Comparison of ENCODE assay signal across 23 mouse cellular contexts in genomic region chr8:126551871-126552270, GRCm38 (mm10). TPM values are rescaled to one million over a fixed set of nuclear protein-coding genes. Genes with fewer than 3 reads are reported as not detected.
DNase-seq lines count a peak whose midpoint lies in the region; TF ChIP-seq lines count a peak whose summit lies in the region.
"Had no signal": no experiment of that assay in that cellular context is flagged by ENCODE, and none has a peak within 500 bp of the region (broad histone marks: within the 10 kb centered on the region; RNA-seq: fewer than 3 reads in every experiment).

No protein-coding gene starts in this region.

- no peaks in the 10 kb centered on the region for H3K27me3 ChIP-seq in heart, adult 2 months (ENCODE audit: control insufficient read depth, insufficient read depth, low read length)
- no peaks in the 10 kb centered on the region for H3K27me3 ChIP-seq in myocyte (ENCODE audit: control insufficient read depth, insufficient read depth, insufficient read length)
- H3K27me3 ChIP-seq: embryonic facial prominence, embryonic 13.5 days; embryonic facial prominence, embryonic 15.5 days; forebrain, embryonic 12.5 days; Patski had no signal

- in situ Hi-C loops in ES-E14 (cut with MboI; ENCODE audit: low sequenced_read_pairs in 2 of 2, unreplicated experiment in 2 of 2) = no loop called here

- H3K27ac ChIP-seq in gastrocnemius, adult 2 months = peak overlapping the region; percentile 83
- H3K27ac ChIP-seq in heart, adult 2 months = peak overlapping the region; percentile 81; the same call in 1 of the 2 replicates
- H3K27ac ChIP-seq in ES-E14 (ENCODE audit: insufficient read depth, low read depth, low read length, poor library complexity, severe bottlenecking) = 0 out of 2 replicates have a peak overlapping the region, but pooled peaks have one; percentile 9
- H3K27ac ChIP-seq: embryonic facial prominence, embryonic 13.5 days; embryonic facial prominence, embryonic 15.5 days; forebrain, embryonic 10.5 days; forebrain, embryonic 12.5 days had no signal

- TF ChIP-seq POLR2A in heart, adult 2 months (IDR thresholded peaks at IDR 0.05; ENCODE audit: insufficient read depth, low read depth, low read length) = no peak
- TF ChIP-seq POLR2A in myocyte (IDR thresholded peaks at IDR 0.05; ENCODE audit: insufficient read length, low read depth) = no peak

- intact Hi-C loops in gastrocnemius, adult 2 months (cut with DNase I) = no loop called here
- intact Hi-C loops in heart, adult 2 months (cut with DNase I) = loop anchor here (2.0 kb wide), 1 partner anchor 13 kb away; no protein-coding TSS in a partner anchor
- intact Hi-C loops in heart, postnatal 36 days (cut with DNase I) = no loop called here

- H3K9me3 ChIP-seq in ES-E14 (ENCODE audit: control insufficient read depth, insufficient read depth, low read depth, low read length) = no peaks in the 10 kb centered on the region
- H3K9me3 ChIP-seq: embryonic facial prominence, embryonic 13.5 days; embryonic facial prominence, embryonic 15.5 days; forebrain, embryonic 10.5 days; forebrain, embryonic 12.5 days; G1E had no signal

- H3K4me2 ChIP-seq in myocyte (ENCODE audit: low read depth) = peak overlapping the region; percentile 70
- H3K4me2 ChIP-seq: embryonic facial prominence, embryonic 13.5 days; embryonic facial prominence, embryonic 15.5 days; forebrain, embryonic 12.5 days had no signal

- H3K4me1 ChIP-seq in heart, adult 2 months (ENCODE audit: control insufficient read depth, insufficient read depth, low read length) = peaks cover 18% of the 10 kb centered on the region
- H3K4me1 ChIP-seq in ES-E14 (ENCODE audit: control insufficient read depth in 2 of 2, insufficient read depth in 2 of 2, low read length in 2 of 2, poor library complexity in 1 of 2) = peaks cover 4 to 16% of the 10 kb centered on the region in 2 experiments; a peak in 2 of 4 replicates
- H3K4me1 ChIP-seq: embryonic facial prominence, embryonic 13.5 days; forebrain, embryonic 10.5 days; forebrain, embryonic 12.5 days had no signal

- no peak overlapping the region for H3K4me3 ChIP-seq in gastrocnemius, adult 2 months
- no peak overlapping the region for H3K4me3 ChIP-seq in heart, adult 2 months
- H3K4me3 ChIP-seq in ES-E14 (ENCODE audit: insufficient read depth in 1 of 2, low read depth in 1 of 2, low read length in 2 of 2, poor library complexity in 1 of 2, severe bottlenecking in 1 of 2) = no peak overlapping the region
- H3K4me3 ChIP-seq in myocyte = no peak overlapping the region
- H3K4me3 ChIP-seq: embryonic facial prominence, embryonic 13.5 days; embryonic facial prominence, embryonic 15.5 days; erythroblast, embryonic 14.5 days; forebrain, embryonic 10.5 days; forebrain, embryonic 12.5 days had no signal

- 88% methylated on average over 4 of the region's 4 CpGs for WGBS in heart, adult 2 months

- no peak for TF ChIP-seq CTCF in gastrocnemius, adult 2 months (IDR thresholded peaks at IDR 0.05)
- no peak for TF ChIP-seq CTCF in heart, adult 2 months (IDR thresholded peaks at IDR 0.05)

- TF ChIP-seq EP300 in heart, adult 2 months (IDR thresholded peaks at IDR 0.05; ENCODE audit: insufficient read depth, low read depth, low read length) = no peak

- DNase-seq in gastrocnemius, adult 2 months = no peak
- no peak for DNase-seq in gastrocnemius, adult 18-20 months (ENCODE audit: low spot score)
- no peak for DNase-seq in heart, adult 2 months
- no peak for DNase-seq in heart, postnatal 36 days
- DNase-seq in ES-E14 (ENCODE audit: low read depth, low spot score) = no peak
- no peak for DNase-seq in T-cell, adult 2 months (ENCODE audit: low spot score)
- DNase-seq: adrenal gland, adult 8-10 months; adrenal gland, postnatal 25 days; cerebellum, adult 11 months; cerebellum, adult 18-20 months; cerebellum, adult 8-10 months; cerebellum, adult 9-11 months; cerebellum, postnatal 14 days; cerebellum, postnatal 36 days; embryo, embryonic 11 days had no signal

- H3K9ac ChIP-seq in heart, adult 2 months (ENCODE audit: low read depth, low read length) = no peak overlapping the region
- no peak overlapping the region for H3K9ac ChIP-seq in ES-E14 (ENCODE audit: insufficient read depth, low read depth, low read length, poor library complexity, severe bottlenecking)
- H3K9ac ChIP-seq: embryonic facial prominence, embryonic 13.5 days; embryonic facial prominence, embryonic 15.5 days; forebrain, embryonic 12.5 days had no signal

- no peak overlapping the region for H3ac ChIP-seq in myocyte (ENCODE audit: control insufficient read depth, insufficient read length)

- no peaks in the 10 kb centered on the region for H3K36me3 ChIP-seq in heart, adult 2 months (ENCODE audit: control insufficient read depth, insufficient read depth, low read length)
- H3K36me3 ChIP-seq in ES-E14 (ENCODE audit: control insufficient read depth, insufficient read depth, low read length, poor library complexity, severe bottlenecking) = no peaks in the 10 kb centered on the region
- no peaks in the 10 kb centered on the region for H3K36me3 ChIP-seq in myocyte (ENCODE audit: control insufficient read depth, insufficient read depth)
- H3K36me3 ChIP-seq: embryonic facial prominence, embryonic 13.5 days; embryonic facial prominence, embryonic 15.5 days; forebrain, embryonic 10.5 days; forebrain, embryonic 12.5 days; G1E had no signal

- no peaks in the 10 kb centered on the region for H3K79me2 ChIP-seq in heart, adult 2 months (replicated peaks; ENCODE audit: control insufficient read depth, insufficient read depth, low read length)
- H3K79me2 ChIP-seq in myocyte (ENCODE audit: control insufficient read depth, insufficient read depth) = no peaks in the 10 kb centered on the region

TF ChIP-seq in ES-E14, 5 proteins besides CTCF, POLR2A, EP300 and RAD21:
- no peak for TF ChIP-seq ZC3H11A (IDR thresholded peaks at IDR 0.05; ENCODE audit: borderline replicate concordance, low read depth, low read length)
TF ChIP-seq in ES-E14: peak in this region for 0.

TF ChIP-seq in myocyte, 11 proteins besides CTCF, POLR2A, EP300 and RAD21:
- TF ChIP-seq REST (IDR thresholded peaks at IDR 0.05; ENCODE audit: insufficient read depth, insufficient read length) (no peak), TCF12 (IDR thresholded peaks at IDR 0.05; ENCODE audit: insufficient read depth, poor library complexity, severe bottlenecking) (no peak), MYOD1 (IDR thresholded peaks at IDR 0.05; ENCODE audit: control insufficient read depth in 1 of 3, insufficient read length in 2 of 3, low read depth in 2 of 3) (no peak), TCF3 (IDR thresholded peaks at IDR 0.05; ENCODE audit: insufficient read length, low read depth) (no peak)
TF ChIP-seq in myocyte: peak in this region for 0.

RNA-seq across cellular contexts. Expression of gene Irf2bp2, which starts 41.9 kb away (rescaled TPM):
- total RNA-seq in gastrocnemius, adult 2 months (2021) = 10 to 100 TPM; 28.6 to 81.6 TPM
- 10 to 100 TPM; 33.8 to 49.6 TPM for total RNA-seq in gastrocnemius, adult 18-20 months (2021)
- 100 to 1,000 TPM in 1 of 2 experiments, 10 to 100 TPM in 1; 56.3 to 132 TPM for total RNA-seq in heart, adult 2 months (2021)
- polyA plus RNA-seq in heart, adult 2 months (2012; rRNA removed) = 33.8 and 37.3 TPM in 2 replicates
- 10 to 100 TPM; 64.3 to 71.2 TPM for total RNA-seq in heart, postnatal 36 days (2021)
- total RNA-seq in ES-E14 (2012; rRNA removed) = 21.9 and 25.7 TPM in 2 replicates
- 16.8 TPM for polyA plus RNA-seq in myocyte (2012; fragmentation: generic; extraction: Trizol)

Comparison
In these comparisons a context has a peak if more than half of its experiments do, and no peak if none do; other contexts are left out.
1. H3K27ac ChIP-seq: peak in every context shown above with its lines; median percentile 83 in gastrocnemius, adult 2 months; 81 in heart, adult 2 months; 9 in ES-E14.